Mouse (Mus musculus): Measurements from ENCODE around the gene Rsph3b. TPM values are rescaled to one million over a fixed set of nuclear protein-coding genes. Genes with fewer than 3 reads are reported as not detected.

The Rsph3b gene
- total and polyA plus RNA-seq, 3 experiments, result 6.8 to 14.7 TPM; not detected in 1

DNA sequence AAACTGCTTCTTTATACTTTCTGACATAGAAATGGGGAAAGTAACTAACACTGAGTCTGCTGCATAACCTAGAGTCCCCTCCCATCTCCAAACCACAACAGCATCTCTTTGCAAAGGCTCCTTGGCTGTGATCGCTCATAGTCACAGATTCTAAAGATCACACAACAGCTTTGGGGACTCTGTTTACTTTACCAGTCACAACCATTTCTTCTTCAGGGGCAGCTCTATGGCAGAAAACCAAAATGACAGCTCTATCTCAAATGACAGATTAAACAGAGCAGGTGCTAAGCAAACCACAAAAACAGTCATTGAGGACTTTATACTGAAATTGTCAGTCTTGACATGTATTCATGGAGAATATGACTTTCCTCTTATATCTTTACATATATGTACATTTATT lies 62.0 kb downstream of the Rsph3b start:
- Histone ChIP-seq H3K36me3 (ENCODE audit: control insufficient read depth in 1 of 2, insufficient read depth in 2 of 2, low read length in 2 of 2) (peaks cover 0 to 12% of the 10 kb centered on the region in 2 experiments; a peak in 2 of 4 replicates), H3K4me1 (ENCODE audit: control insufficient read depth in 1 of 2, insufficient read depth in 2 of 2, low read length in 2 of 2) (peaks cover 6 to 11% of the 10 kb centered on the region in 2 experiments; a peak in 2 of 4 replicates), H3K27ac (ENCODE audit: control insufficient read depth, low read depth, low read length) (peak overlapping the region; percentile 29; the same call in 1 of the 2 replicates), H3K27me3 (ENCODE audit: control insufficient read depth in 1 of 2, insufficient read depth in 2 of 2, low read length in 2 of 2) (no peaks in the 10 kb centered on the region), H3K79me2 (ENCODE audit: control insufficient read depth, insufficient read depth, low read length, poor library complexity) (no peaks in the 10 kb centered on the region), H3K4me3 (ENCODE audit: control insufficient read depth in 1 of 2, insufficient read depth in 1 of 2, low read depth in 2 of 2, low read length in 2 of 2) (0 out of 4 replicates have a peak overlapping the region, but pooled peaks of 1 of the 2 experiments have one; percentile 13), H3K9ac (ENCODE audit: control insufficient read depth, low read depth, low read length, poor library complexity, severe bottlenecking) (no peak overlapping the region; the same call in 1 of the 2 replicates), H3K9me3 (replicated peaks; ENCODE audit: insufficient read depth, low read length) (no peaks in the 10 kb centered on the region)
- DNase-seq (ENCODE audit: low read depth, low spot score), result peak; percentile 68
- TF ChIP-seq NELFE (IDR thresholded peaks at IDR 0.05; ENCODE audit: low read depth, low read length), result no peak
- TF ChIP-seq MYC (IDR thresholded peaks at IDR 0.05; ENCODE audit: low read depth, low read length), result no peak
- no peak for TF ChIP-seq CHD2 (IDR thresholded peaks at IDR 0.05; ENCODE audit: low read length)
- TF ChIP-seq ZKSCAN1 (IDR thresholded peaks at IDR 0.05; ENCODE audit: low read depth, low read length), result no peak
- TF ChIP-seq RAD21 (IDR thresholded peaks at IDR 0.05; ENCODE audit: low read depth, low read length), result no peak
- TF ChIP-seq MEF2A (IDR thresholded peaks at IDR 0.05; ENCODE audit: extremely low read depth, insufficient replicate concordance, low read depth, low read length, poor library complexity, severe bottlenecking), result no peak
- TF ChIP-seq MXI1 (IDR thresholded peaks at IDR 0.05; ENCODE audit: low read depth, low read length), result no peak
- peak; percentile 80 for TF ChIP-seq TCF12 (IDR thresholded peaks at IDR 0.05; ENCODE audit: low read depth, low read length)
- TF ChIP-seq POLR2AphosphoS5 (IDR thresholded peaks at IDR 0.05; ENCODE audit: borderline replicate concordance, low read depth, low read length), result no peak
- TF ChIP-seq UBTF (IDR thresholded peaks at IDR 0.05; ENCODE audit: borderline replicate concordance, insufficient read depth, low read depth, low read length), result no peak
- TF ChIP-seq ZC3H11A (IDR thresholded peaks at IDR 0.05; ENCODE audit: low read depth, low read length), result no peak
- TF ChIP-seq TAL1 (IDR thresholded peaks at IDR 0.05; ENCODE audit: low read length), result peak; percentile 13; the same call in 1 of the 2 replicates
- peak; percentile 68 to 78 for TF ChIP-seq EP300 (IDR thresholded peaks at IDR 0.05; ENCODE audit: low read depth in 1 of 2, low read length in 2 of 2)
- no peak for TF ChIP-seq GABPA (IDR thresholded peaks at IDR 0.05; ENCODE audit: low read depth, low read length)
- TF ChIP-seq USF1 (IDR thresholded peaks at IDR 0.05; ENCODE audit: low read depth, low read length), result no peak
- no peak for TF ChIP-seq TBP (IDR thresholded peaks at IDR 0.05; ENCODE audit: low read depth, low read length)
- no peak for TF ChIP-seq ZMIZ1 (IDR thresholded peaks at IDR 0.05; ENCODE audit: low read depth, low read length)
- no peak for TF ChIP-seq KAT2A (conservative IDR thresholded peaks at IDR 0.05; ENCODE audit: low read depth, low read length)
- TF ChIP-seq ZNF384 (IDR thresholded peaks at IDR 0.05; ENCODE audit: low read depth, low read length), result no peak
- peak; percentile 52; the same call in 1 of the 2 replicates for TF ChIP-seq SIN3A (IDR thresholded peaks at IDR 0.05; ENCODE audit: low read length)
- no peak for TF ChIP-seq USF2 (IDR thresholded peaks at IDR 0.05; ENCODE audit: borderline replicate concordance in 1 of 2, insufficient read depth in 1 of 2, low read depth in 1 of 2, low read length in 2 of 2)
- no peak for TF ChIP-seq POLR2AphosphoS2 (IDR thresholded peaks at IDR 0.05; ENCODE audit: low read length)
- peak; percentile 66 for TF ChIP-seq ETS1 (IDR thresholded peaks at IDR 0.05; ENCODE audit: low read depth, low read length)
- no peak for TF ChIP-seq CTCF (IDR thresholded peaks at IDR 0.05 in 2 of 3, conservative IDR thresholded peaks at IDR 0.05 in 1 of 3; ENCODE audit: control insufficient read depth in 1 of 3, insufficient read depth in 1 of 3, low read depth in 2 of 3, low read length in 3 of 3, poor library complexity in 1 of 3, severe bottlenecking in 1 of 3)
- no peak for TF ChIP-seq RCOR1 (IDR thresholded peaks at IDR 0.05; ENCODE audit: low read depth, low read length)
- TF ChIP-seq POLR2A (IDR thresholded peaks at IDR 0.05; ENCODE audit: control insufficient read depth in 1 of 2, insufficient read depth in 1 of 2, low read depth in 1 of 2, low read length in 2 of 2, poor library complexity in 1 of 2), result no peak
- no peak for TF ChIP-seq BHLHE40 (IDR thresholded peaks at IDR 0.05; ENCODE audit: borderline replicate concordance, low read depth, low read length)
- no peak for TF ChIP-seq HCFC1 (IDR thresholded peaks at IDR 0.05; ENCODE audit: low read depth, low read length)
- TF ChIP-seq MYB (IDR thresholded peaks at IDR 0.05; ENCODE audit: low read depth, low read length), result peak; percentile 38; the same call in 1 of the 2 replicates
- TF ChIP-seq GATA1 (IDR thresholded peaks at IDR 0.05; ENCODE audit: low read depth, low read length), result peak; percentile 43
- TF ChIP-seq MAZ (IDR thresholded peaks at IDR 0.05; ENCODE audit: low read depth, low read length), result no peak
- TF ChIP-seq MAX (IDR thresholded peaks at IDR 0.05; ENCODE audit: low read length), result no peak
- no peak for TF ChIP-seq CHD1 (IDR thresholded peaks at IDR 0.05; ENCODE audit: low read depth, low read length)
- no peak for TF ChIP-seq NRF1 (IDR thresholded peaks at IDR 0.05; ENCODE audit: insufficient read depth, low read depth, low read length, poor library complexity, severe bottlenecking)
- TF ChIP-seq MAFK (IDR thresholded peaks at IDR 0.05; ENCODE audit: borderline replicate concordance, low read depth, low read length), result no peak
- TF ChIP-seq SMC3 (IDR thresholded peaks at IDR 0.05; ENCODE audit: low read depth, low read length), result no peak
- TF ChIP-seq JUND (IDR thresholded peaks at IDR 0.05; ENCODE audit: low read depth, low read length), result no peak
- TF ChIP-seq ELF1 (IDR thresholded peaks at IDR 0.05; ENCODE audit: low read depth, low read length), result no peak
